Mouse (Mus musculus) fat pad, adult 2 months (tissue): ENCODE data around the gene Apoa2.

Experiments used
- DNase-seq: peaks from one replicate; pipeline ENCODE4 v3.0.0-alpha.2; 2011; ENCODE audit warnings: low read depth, low spot score; ENCODE audit errors: extremely low read depth

Apoa2 gene

DNA sequence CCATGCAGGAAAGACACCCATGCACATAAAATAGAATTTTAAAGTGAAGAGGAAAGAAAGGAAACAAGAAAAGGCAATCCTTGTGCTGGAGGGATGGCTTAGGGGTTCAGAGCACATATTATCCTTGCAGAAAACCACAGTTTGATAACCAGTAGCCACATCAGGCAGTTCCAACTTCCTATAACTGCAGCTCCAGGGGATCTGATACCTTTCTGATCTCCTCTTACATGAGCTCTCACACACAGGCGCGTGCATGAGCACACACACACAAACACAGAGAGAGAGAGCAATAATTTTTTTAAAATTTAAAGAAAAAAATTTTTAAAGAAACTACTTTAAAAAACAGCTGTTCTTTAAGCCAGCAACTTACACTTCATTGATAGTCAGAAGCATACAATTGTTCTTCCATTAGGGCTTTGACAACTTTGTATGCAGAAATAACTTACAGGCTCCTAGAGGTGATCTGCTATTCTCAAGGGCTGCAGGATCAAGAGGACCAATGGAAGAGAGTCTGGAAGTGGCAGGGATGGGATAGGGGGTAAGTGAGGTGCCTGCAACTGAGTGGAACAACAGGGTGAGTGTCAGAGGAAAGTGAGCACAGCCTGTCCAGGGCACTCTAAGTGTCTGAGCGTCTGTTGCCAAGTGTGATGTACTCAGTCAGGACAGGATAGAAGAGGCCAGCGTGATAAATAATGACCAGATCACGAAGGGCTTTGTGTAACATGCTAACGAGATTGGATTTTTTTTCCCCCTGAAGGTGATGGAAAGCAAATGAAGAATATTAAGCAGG lies 19.0 kb upstream of the Apoa2 start:
- no peak for DNase-seq

DNA sequence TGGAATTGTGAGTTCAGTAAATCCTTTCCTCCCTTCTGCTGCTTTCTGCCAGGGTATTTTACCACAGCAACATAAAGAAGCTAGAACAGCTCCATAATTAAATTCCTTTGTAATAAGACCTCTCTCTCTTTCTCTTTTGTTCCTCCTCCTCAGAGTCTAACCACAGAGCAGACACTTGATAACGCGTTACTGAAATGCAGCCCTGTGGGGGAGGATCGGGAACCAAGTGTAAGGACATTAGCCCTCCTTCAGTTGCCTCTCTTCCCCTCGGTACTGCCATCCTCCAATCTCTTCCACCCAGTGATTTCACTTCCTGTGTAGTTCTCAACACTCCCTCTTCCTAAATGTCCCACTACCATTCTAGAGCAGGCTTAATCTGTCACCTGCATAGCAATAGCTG lies 15.4 kb upstream of the Apoa2 start:
- DNase-seq = no peak

DNA sequence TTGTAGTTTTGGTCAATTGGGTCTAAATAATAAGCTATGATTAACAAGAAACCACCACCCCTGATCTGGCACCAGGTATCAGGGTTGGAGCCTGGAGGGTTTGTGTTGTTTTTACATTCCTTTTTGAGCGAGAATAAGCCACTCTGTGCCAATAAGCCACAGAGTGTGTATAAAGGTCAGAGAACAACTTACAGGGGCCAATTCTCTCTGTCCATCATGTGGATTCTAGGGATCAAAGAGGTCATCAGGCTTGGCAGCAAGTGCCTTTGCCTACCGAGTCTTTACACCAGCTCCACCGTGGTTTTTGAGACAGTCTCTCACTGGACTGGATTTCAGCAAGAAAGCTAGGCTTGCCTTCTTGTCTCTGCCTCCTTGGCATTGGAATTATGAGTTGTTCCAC lies 12.0 kb upstream of the Apoa2 start:
- no peak for DNase-seq

DNA sequence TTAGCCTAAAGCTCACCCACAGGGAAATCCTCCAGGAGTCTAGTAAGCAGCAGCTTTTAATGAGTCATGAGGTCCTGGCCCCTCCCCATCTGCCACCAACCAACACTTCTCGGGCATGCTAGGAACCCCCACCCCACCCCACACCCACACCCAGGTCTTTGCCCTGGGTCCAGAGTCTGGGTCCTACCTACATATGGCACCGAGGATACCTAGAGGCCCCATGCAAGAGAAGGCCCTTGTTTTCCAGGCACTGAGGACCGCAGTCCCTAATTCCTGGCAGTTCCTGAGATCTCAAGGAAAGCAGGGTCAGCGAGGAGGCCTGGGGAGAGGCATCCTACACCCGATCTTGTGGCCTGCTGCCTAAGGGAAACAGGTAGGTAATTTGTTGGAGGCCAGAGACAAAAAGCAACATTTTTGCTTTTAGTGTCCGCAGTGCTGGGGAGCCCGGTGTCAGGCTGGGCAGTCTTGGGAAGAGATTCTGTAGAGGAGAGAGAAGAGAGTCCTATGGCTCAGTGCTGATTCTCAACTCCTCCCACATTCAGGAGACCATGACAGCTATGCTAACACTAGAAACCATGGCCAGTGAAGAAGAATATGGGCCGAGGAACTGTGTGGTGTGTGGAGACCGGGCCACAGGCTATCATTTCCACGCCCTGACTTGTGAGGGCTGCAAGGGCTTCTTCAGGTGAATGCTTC lies 10.9 kb upstream of the Apoa2 start, which contains the start of gene Nr1i3:
Gene Nr1i3 (plus strand): TSS at position 170 of the 696 bp plus-strand sequence.
- DNase-seq = no peak

DNA sequence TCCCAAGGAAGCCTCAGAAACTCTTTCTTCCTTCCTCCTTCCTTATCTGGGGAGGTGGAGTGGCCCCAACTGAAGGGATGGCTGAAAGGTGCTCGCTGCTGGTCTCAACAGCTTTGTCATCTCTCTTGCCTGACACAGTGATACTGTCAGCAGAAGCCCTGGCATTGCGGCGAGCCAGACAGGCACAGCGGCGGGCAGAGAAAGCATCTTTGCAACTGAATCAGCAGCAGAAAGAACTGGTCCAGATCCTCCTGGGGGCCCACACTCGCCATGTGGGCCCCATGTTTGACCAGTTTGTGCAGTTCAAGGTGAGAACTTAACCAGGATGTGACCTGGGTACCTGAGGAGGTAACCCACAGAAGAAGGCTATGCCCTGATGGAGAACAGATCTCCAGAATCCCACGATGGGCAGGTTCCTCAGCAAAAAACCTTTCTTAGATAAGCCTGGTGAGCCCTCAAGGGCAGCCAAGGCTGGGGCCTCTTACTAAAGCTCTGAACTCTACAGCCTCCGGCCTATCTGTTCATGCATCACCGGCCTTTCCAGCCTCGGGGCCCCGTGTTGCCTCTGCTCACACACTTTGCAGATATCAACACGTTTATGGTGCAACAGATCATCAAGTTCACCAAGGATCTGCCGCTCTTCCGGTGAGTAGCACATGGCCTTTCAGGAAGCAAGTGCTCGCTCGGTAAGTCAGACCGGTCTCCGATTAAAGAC lies 8.5 kb upstream of the Apoa2 start:
- DNase-seq = no peak

DNA sequence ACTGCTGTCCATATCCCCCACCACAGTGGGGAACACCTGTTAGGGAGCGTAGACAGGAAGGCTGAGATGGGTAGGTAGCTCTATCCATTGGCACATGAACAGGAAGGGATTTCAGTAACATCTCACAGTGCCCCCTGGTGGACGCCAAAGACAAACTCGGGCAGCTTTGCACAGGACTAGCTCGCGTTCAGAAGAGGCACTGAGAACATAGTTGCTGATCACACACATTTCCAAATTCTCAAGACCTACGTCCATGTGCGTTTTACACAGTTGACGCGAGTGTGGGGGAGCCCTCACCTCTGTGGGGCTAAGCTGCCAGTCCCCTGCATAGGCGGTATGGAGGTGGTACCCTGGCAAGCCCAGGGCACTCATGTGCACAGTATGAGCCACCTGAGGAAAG lies 4.0 kb upstream of the Apoa2 start:
- no peak for DNase-seq

DNA sequence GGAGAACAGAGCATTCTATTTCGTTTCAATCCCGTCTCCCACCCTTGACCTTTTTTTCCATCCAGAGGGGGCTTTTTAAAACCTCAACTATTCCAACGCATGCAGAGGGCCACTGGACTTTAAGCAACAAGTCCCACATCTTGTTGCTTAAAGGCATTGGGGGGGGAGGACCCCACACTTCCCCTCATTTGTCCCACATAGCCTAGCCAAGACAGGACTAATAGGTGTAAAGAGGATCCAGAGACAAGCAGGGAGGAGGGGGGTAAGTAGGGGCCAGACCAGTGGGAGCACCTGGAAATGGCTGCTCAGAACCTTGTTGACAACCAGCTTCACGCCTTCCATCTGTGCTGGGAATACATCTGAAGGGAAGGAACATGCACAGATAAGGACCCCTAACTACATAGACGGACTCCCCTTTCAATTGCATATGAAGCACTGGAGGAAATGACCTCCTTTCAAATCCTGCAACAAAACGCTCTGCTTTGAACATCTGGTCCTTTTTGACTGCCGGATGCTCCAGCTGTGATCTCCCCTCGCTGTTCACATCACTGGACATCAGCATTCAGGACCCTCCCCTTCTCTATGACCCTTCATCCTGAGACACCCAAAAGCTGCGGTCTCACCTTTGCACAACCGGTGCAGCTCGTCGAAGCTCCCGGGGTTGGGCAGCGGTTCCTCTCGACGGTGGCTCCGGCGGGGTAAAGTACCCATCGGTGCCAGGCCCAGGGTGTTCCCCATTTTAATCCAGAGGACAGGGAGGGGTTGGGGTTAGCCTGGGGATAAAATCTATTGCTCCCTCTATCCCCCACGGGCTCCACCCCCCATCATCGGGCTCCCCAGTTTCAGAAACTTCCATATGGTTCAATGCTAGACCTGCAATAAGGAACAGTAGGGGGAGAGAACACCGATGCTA lies 3.3 kb upstream of the Apoa2 start:
- DNase-seq = no peak

DNA sequence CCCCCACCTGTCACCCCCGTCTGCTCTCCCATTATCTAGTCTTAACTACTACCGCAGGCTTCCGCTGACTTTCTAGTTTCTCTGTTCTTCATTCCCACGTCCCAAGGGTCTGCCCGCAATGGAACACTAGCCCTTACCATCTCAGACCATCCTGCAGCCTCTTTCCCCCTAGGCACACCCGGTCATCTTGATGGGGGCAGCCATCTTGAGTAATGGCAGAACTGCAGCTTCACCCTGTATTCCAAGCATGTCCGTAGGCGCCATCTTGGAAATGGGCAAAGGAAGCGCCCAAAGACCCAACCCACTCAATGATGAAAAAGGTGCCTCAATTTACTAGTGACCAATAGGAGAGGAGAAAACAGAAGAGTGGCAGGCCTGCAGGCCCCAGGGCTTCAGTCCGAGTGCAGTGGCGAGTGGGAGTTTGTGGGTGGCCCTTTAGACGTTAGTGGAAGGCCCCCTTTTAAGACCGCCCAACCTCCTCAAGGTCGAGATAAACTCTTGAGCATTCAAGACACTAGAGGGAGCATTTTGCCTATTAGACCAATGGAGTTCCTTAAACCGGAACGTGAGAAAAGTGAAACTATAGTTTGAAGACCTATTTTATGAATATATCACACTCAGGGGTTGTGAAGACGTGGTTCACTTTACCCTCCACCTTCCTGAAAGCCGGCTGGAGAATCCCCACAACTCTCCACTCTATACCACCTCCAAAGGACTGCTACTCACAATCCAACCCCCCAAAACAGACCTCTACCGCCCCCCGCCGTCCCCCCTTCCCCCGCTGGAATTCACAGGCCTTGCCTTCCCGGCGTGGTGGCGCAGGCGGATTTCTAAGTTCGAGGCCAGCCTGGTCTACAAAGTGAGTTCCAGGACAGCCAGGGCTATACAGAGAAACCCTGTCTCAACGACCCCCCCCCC lies 2.4 kb upstream of the Apoa2 start, which contains the start of gene Tomm40l:
Gene Tomm40l (minus strand): TSS at position 277 of the 918 bp plus-strand sequence.
- peak; percentile 99 for DNase-seq

DNA sequence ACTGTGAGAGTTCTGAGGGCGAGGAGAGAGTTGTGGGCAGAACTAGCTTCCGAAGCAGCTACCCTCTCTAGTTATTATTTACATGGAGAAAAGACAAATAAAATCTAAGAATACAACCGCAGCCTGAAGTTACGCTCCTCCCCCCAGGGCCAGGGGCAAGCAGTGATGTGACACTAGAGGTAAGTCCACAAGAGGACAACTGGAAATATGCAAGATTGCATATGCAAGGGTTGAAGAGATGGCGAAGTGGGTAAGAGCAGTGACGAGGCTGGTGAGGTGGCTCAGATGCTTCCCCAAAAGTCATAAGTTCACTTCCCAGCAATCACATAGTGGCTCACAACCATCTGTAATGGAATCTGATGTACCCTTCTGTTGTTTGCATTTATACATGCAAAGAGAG lies 1.7 kb upstream of the Apoa2 start:
- no peak for DNase-seq

DNA sequence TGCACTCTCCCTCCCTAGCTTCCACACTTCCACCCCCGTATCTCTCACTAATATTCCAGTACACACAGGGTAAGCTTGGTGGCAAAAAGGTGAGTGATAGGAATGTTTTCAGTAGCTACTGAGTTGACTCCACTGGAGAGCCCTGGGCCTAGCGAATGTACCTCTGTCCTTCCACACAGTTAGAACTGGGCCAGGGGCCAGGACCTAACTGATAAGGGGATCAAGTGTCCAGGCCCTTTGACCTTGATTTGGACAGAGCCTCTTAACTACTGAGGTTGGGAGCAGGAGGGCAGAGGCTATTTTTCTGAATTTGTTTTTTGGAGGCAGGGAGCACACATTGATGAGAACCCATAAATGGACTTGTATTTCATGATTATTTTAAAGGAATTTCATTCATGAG lies 1.1 kb upstream of the Apoa2 start:
- no peak for DNase-seq

DNA sequence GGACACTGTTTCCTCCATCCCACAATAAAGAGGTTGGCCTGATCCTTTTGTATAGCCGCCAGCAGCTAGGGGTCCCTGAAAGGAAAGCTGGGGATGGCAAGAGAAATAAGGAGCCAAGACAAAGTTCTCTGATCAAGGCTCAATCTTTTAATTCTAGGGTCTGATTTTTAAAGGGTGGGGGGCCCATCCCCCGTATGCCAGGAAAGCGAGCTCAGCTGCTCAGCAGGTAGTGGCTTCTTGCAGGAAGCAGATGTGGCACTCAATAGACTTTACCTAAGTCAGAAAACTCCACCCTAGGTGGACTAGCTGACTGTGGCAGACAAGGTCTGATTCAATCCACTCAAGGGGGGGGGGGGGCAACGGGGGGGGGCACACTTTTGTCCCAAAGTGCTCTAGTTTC lies 1.9 kb downstream of the Apoa2 start:
- no peak for DNase-seq

DNA sequence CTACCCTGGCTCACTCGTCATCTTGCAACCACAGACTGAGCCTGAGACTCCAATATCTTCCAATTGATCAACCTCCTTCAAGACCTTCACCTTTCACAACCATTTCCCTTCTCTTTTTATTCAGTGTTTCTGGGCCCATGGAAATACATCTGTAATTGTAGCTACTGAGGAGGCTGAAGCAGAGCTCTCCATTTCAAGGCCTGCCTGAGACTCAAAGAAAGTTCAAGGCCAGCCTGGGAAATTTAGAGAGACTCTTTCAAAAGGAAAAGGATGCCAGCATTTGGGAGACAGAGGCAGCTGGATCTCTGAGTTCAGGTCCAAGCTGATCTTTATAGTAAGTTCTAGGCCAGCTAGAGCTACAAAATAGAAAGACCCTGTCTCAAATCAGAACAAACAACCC lies 3.0 kb downstream of the Apoa2 start:
- no peak for DNase-seq

DNA sequence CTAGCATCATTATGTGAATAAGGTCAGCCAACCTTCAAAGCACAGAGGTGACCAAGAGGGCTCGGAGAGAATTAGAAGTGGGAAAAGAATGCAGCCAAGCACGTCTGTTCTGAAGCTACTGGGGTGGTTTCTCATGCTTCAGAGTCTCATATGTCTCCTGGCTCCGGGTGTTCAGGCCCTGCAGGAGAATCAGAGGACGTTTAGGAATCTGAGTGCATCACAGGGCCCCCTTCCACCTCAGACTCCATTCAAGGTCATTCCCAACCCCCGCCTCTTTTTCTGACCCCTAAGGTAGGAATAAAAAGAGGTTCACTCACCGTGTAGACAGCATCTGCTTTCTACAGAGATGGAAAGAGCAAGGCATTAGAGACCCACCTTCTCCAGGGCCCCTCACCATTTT lies 4.9 kb downstream of the Apoa2 start:
- DNase-seq = no peak

DNA sequence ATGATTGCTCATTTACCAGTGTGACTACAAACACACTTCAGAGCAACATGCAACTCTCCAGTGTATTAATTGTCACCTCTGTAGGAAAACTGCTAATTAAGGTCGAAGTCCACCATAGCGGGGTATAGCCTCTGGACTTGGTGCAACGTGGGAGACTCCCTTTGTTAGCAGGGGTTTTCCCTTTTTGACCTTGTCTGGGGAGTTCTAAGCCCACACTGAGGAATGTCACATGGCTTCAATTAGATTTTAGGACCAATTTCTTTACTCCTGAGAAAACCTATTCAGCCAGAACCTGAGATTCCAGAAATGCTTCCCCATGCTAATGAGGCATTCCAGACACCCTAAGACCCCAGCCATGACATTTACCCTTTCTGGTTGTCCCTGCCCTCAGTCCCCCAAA lies 5.4 kb downstream of the Apoa2 start:
- no peak for DNase-seq

DNA sequence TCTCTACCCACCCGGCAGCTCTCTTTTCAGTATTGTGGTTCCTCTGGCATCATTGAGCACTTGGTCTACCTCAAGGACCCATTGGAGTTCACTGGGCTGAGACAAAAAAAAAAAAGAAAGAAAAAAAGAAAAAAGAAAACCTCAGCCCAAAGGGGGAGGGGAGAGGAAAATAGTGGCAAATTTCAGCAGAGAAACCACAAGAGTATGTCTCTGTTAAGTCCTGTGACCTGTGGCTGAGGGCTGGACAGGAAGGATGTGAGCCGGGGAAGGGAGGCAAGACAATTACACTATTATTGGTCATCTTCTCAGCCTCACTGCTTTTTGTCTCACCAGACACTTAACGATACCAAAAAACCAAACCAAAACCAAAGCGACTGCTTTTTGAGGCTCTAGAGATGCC lies 7.0 kb downstream of the Apoa2 start:
- DNase-seq = no peak

DNA sequence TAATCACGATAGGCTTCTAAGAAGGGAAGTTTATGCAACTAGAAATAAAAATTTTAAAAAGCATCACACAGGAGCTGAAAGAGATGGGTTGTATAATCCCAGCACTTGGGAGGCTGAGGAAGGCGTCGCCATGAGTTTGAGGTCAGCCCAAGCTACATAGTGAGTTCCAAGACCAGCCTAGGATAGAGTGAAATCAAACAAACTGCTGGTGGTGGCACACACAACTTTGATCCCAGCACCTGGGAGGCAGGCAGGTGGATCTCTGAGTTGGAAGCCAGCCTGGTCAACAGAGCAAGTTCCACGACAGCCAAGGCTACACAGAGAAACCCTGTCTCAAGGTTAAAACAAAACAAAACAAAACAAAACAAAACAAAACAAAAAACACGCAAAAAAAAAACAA lies 7.5 kb downstream of the Apoa2 start:
- DNase-seq = no peak

DNA sequence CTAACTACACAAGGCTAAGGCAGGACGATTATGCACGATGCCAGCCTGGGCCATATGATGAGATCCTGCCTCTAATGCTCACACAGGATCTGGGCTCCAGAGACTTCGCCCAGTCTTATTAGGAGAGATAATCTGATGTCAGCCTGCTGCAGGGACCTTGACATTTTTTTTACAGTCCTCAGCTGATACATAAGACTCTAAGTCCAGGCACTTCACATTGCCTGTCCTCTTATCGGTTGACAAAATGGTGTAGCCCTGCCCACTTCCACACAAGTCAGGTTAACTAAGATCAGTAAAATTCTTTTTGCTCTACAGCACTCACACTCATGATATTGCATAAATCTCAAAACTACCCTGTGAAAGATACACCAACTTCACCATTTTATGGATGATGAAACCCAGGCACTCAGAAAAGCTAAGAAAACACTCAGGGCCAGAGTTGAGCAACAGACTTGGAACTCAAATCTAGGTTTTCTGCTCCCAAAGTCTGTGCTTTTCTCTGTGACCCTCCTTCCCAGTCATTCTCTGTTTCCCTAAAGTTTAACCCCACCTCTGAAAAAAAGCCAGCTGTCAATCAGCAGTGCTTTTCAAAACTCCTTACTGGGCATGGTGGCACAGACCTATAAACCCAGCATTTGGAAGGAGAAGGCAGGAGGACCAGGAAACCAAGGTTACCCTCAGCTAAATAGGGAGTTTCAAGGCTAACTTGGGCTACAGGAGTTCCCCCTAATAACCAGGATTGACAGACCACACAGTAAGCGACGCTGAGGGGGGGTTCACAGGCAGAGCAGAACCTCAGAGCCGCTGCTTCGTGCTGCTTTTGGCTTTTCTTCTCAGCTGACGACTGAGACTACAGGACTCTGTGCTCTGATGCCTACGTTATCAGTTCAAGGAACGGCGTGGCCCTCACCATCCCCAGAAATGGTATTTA lies 8.2 kb downstream of the Apoa2 start:
- DNase-seq = no peak

DNA sequence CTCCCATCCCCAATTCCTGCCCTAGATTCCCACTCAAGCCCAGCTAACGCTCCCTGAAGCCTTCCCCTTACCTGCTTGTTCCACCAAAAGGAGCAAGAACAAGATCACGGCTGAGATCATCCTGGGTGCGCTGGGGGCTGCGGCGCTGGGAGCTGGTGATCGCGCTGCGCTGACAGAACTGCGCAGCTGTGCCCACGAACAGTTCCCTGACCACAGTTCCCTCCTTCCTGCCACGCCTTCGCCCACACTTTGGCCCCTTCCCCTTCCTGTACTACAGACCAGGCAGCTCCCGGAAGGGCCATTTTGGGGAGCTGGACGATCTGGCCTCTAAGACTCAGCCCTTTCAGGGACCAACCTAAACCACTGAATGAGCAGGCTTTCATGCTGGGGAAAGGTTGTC lies 9.3 kb downstream of the Apoa2 start, which contains the start of gene Fcer1g:
Gene Fcer1g (minus strand): TSS at position 240 of the 400 bp plus-strand sequence.
- DNase-seq = no peak

DNA sequence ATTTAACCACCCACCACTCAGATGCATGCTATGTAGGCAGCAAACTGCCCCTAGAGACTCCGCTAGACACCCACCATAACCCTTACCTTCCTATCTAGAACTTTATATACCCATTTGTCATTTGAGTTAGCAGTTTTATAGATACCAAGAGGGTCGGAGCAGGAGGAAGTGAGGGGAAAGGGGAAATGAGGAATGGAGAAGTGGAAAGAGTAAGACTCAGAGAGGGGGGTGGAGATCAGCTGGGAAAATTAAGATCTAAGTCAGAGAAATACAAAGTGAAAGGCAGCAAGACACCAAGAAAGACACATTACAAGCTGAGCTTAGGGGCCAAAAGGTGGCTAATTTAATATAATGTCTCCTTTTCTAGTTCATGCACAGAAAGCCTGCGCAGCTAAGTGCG lies 9.7 kb downstream of the Apoa2 start:
- DNase-seq = no peak
